Mouse (Mus musculus) adrenal gland, postnatal 4 days (tissue): ENCODE data around the gene Dlgap5. TPM values are rescaled to one million over a fixed set of nuclear protein-coding genes. Genes with fewer than 3 reads are reported as not detected.

ENCODE experiments used
- DNase-seq, 2 experiments: peaks; one replicate each; pipeline ENCODE4 v3.0.0; 2021 to 2022; ENCODE audit warnings: low spot score in 2 of 2, mixed read lengths in 2 of 2
- total RNA-seq, 2 experiments: library from RNA; stranded (reverse); gene quantifications; 2 replicates each; pipeline ENCODE4 v1.2.3; 2021

The Dlgap5 gene
- total RNA-seq, 2 experiments from 2014 or later, result 20.6 to 26.8 TPM

DNA sequence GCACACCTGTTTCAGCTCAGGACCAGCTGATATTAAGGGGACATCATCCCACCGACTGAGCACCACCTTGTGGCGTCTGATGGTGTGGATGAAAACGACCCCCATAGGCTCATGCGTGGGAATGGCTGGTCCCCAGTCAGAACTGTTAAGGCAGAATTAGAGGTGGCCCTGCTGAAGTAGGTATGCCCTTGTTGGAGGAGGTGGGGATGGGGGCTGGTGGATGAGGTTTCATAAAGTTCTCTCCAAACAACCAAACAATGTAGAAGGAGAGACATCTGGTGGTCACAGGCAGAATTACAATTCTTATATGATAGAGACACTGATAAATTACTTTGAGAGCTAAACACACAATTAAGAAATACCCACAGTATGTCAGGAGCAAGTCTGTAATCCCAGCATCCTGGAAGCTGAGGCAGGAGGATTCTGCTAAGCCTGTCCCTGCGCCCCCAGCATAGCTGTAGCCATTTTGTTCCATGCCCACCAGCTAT, 22.0 kb downstream of the Dlgap5 start:
- DNase-seq, result no peak

DNA sequence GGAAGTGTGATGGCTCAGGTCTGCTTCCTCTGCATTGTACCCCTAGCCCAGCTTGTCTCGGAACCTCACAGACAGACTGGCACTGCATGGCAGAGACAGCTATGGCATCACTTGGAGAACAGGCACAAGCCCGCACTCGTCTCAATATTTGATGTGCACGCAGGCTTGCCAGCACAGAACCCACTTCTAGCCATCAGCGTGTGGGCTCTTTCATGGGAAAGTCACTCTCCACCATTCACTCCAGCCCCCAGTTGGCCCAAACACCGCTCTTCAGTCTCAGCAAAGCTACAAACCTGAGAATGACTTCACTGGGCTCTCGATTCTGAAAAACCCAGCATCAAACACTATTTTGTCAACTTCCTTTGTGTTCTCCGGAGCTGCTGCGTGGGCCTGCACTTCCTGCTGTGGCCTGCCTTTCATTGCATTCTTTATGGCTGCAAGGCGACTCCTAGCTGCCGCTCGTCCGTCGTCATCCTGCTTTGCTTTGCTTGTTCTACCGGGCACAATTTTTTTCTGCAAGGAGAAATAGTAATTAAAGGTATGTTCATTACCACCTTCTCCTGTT, 22.7 kb downstream of the Dlgap5 start:
- no peak for DNase-seq

DNA sequence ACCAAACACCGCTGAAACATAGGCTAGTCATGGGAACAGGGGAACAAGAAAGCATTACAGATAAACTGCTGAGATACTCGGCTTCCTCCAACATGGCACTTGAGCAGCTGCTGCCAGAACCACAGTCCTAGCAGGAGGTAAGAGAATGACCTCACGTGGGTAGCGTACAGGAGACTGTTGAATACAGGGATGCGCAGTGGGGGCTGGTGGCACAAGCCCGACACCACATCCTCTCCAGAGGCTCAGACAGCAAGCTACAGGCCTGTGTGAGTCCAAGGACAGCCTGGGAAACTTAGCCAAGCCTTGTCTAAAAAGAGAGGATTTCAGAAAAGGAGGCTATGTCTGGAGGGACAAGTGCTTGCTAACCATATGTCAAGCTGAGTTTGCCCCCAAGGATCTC, 23.2 kb downstream of the Dlgap5 start:
- no peak for DNase-seq

GRCm38 (mm10) chr14:47393354-47394094, 24.7 kb downstream of the Dlgap5 start:
- no peak for DNase-seq

- DNase-seq, result no peak
These were observed 32.1 kb downstream of the Dlgap5 start for GRCm38 (mm10) chr14:47386125-47386524.

DNA sequence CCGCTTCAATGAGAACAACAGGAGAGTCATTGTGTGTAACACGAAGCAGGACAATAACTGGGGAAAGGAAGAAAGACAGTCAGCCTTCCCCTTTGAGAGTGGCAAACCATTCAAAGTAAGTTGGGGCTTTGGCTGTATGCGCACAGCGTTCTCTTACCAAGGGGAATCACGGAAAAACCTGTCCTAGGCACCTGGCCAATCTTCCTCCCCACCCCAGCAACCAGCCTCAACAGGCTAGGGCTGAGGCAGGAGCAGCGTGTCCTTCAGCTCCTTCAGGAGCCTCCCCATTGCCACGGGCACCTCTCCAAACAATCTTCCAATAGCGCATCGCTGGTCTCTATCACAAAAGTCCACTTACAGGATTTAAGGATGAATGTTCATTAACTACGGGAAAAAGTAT, 33.6 kb downstream of the Dlgap5 start:
- DNase-seq, result no peak

DNA sequence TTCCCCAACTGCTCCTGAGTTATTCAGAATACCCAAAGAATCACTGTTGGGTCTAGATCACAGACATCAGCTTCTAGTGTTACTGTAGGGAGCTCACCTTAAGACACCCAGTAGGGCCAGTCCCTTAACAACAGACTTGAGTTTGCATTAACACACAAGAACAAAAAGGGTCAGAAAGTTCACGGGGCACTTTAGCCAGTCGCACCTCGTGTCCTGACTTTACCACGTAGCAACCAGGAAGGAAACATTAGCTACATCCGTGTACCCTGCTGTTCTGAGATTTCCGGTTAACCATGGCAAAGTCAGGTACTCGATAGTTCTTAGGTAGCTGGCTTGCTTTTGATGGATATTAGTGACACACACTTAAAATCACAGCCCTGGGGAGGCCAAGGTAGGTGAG, 34.3 kb downstream of the Dlgap5 start:
- DNase-seq, result no peak

DNA sequence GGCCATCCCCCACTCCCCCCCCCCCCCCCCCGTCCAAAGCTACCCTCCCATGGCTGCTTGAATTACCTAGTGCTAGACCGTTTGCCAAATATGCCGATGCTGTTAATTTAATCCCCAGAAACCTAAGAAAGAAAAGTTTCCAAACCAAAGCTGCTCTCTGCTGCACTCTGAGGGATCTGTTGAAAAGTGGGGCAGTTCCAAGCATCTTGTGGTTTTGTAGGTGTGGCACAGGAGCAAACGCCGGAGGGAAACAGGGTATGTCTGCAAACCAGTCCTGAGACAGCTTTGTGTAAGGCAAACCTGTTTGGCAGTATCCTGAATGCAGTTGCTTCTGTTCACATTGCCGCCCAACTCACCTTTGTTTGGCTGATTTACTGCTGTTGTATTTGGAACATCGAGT, 39.9 kb downstream of the Dlgap5 start:
- no peak for DNase-seq

- no peak for DNase-seq
These were observed 41.7 kb downstream of the Dlgap5 start for GRCm38 (mm10) chr14:47376526-47376925.

GRCm38 (mm10) chr14:47373728-47374678, 44.2 kb downstream of the Dlgap5 start:
- DNase-seq, result no peak

- DNase-seq, result no peak
These were observed 46.5 kb downstream of the Dlgap5 start for GRCm38 (mm10) chr14:47371689-47372088.

DNA sequence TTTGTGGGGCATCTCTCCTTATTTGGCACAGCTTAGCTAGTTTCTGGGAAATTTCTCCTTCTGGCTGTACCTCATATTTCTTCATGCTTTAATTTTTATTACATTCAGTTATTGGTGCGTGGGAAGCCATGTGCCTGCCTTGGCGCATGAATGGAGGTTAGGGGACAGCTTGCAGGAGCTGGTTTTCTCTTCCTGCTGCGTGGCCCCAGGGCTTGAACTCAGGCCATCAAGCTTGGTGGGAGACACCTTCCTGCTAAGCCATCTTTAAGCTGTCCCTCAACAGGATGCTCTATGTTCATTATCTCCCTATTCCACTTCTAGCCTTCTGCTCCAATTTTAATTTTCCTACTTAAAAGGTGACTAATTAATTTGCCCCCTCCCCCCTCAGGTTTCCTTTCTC, 47.4 kb downstream of the Dlgap5 start:
- no peak for DNase-seq

DNA sequence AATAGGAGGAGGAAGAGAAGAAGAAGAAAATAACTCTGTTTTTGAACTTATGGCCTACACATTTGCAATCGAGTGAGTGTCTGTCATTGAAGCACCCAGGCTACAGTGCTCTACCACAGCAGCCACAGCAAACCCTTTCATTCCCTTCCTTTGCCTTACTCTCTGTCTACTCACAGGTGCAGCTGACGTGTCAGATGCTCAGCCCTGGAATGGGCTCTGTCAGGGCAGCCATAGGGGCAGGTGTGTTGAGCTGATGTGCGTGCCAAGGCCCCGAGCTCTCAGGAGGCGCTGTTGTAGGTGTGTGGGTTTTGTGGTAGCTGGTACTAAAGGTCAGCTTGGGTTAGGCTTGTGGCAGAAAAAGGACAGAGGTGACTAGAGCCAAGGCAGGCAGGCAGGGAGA, 48.5 kb downstream of the Dlgap5 start:
- DNase-seq, result no peak

GRCm38 (mm10) chr14:47367461-47367860, 50.7 kb downstream of the Dlgap5 start, which contains the start of gene Lgals3:
Gene Lgals3, plus strand, starts transcription at chr14:47367751.
- no peak for DNase-seq

- no peak for DNase-seq
These were observed 51.3 kb downstream of the Dlgap5 start for GRCm38 (mm10) chr14:47366881-47367321.

GRCm38 (mm10) chr14:47364742-47365449, 53.3 kb downstream of the Dlgap5 start:
- no peak for DNase-seq

DNA sequence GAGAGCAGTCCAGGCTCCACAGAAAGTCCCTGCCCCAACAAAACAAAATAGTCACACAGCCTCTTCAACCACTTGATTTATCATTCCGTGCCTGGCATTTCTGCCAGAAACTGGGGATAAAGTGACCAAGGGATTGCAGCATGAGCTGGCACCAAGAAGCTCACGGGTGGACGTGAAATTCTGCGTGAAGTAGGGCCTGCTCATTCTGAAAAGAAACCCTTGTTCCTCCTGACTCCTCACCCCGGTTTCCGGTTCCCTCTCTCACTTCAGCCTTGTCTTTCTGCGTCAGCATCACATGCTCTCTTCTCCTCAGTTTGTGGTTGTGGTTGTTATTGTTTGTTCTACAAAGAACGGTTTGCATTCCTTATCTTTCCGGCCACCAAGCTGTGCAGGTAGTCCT, 56.3 kb downstream of the Dlgap5 start:
- no peak for DNase-seq

DNA sequence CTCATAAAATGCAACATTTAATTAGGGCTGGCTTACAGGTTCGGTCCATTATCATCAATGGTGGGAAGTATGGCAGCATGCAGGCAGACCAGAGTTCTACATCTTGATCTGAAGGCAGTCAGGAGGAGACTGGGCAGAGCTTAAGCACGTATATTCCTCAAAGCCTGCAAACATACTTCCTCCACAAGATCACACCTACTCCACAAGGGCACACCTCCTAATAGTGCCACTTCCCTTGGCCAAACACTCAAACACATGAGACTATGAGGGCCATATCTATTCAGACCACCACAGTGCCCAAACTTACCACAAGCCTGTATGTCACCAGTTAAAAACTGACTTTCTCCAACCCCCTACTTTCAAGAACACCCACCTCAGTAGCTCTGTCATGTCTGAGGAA, 56.8 kb downstream of the Dlgap5 start:
- DNase-seq, result no peak

- DNase-seq, result no peak
These were observed 58.6 kb downstream of the Dlgap5 start for GRCm38 (mm10) chr14:47359610-47360009.

- no peak for DNase-seq
These were observed 61.6 kb downstream of the Dlgap5 start for GRCm38 (mm10) chr14:47356622-47357021.

DNA sequence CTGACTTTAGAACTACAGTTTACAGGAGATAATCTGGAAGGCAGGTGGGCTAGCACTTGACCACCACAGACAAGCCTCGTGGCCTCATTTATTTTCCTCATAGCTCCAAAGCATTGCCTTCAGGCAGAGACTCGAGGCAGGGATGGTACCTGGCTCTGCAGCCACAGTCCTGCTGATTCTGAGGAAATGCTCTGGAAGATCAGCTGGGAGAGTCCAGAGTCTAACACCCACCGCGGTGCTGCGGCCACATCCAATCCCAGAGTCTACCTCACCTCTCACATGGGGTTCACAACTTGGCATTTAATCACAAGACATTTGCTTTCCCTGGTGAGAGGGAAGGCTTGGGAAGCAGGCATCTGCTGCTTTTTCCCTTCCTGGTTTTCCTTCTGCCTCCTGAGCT, 63.3 kb downstream of the Dlgap5 start:
- no peak for DNase-seq
